Mouse (Mus musculus): ENCODE measurements around the gene Nek1. TPM values are rescaled to one million over a fixed set of nuclear protein-coding genes. Genes with fewer than 3 reads are reported as not detected.

Nek1 gene
- polyA plus RNA-seq (2014; fragmentation: Nextera tagmentation; extraction: Ambion mirVana): 23.1 and 24.1 TPM in 2 replicates

DNA sequence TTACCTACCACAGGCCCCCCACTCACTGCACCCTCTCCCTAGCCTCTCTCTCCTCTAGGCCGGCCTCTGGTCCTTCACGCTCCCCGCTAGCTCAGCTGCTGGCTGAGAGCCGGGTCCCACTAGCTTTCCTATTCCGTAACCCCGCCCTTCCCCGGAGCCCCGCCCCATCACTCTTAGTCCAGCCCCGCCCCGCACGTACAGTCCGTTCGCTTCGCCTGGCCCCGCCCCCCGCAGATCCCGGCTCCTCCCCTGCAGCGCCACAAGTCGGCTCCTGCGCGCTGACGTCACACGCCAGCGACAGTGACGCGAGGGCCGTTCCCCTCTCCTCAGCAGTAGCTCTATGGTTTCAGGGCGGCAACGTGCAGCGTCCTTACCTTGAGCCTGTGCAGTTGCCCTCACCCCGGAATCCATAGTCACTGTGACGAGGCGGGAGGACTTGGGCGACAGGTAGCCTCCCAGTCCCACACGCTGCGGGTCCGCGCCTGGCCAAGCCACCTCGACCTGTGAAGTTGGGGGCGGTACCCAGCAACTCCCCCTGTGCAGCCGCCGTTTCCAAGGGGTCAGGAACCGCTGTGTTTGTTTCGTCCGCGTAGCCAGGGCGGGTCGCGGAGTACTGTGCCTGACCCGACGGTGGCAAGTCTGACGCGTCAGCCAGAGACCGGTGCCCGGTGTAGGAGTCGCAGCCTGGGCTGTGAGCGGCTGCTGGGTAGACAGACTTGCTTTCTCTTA, at the start of gene Nek1:
TSS of gene Nek1 (plus strand) at position 286 of the 729 bp plus-strand sequence.
- under 1% methylated on average over 57 of the region's 57 CpGs for WGBS
- Histone ChIP-seq H3K27me3 (ENCODE audit: control insufficient read depth, insufficient read depth, low read length) (no peaks in the 10 kb centered on the region), H3K4me3 (ENCODE audit: low read depth, low read length) (peak within 1 kb of the TSS; percentile 74), H3K27ac (replicated peaks; ENCODE audit: low read depth, low read length) (peak within 1 kb of the TSS; percentile 75; the same call in 1 of the 2 replicates), H3K4me2 (ENCODE audit: low read depth, severe bottlenecking) (peak within 1 kb of the TSS; percentile 70), H3K9ac (ENCODE audit: low read length) (peak within 1 kb of the TSS; percentile 72), H3K9me3 (ENCODE audit: control insufficient read depth, low read length) (no peaks in the 10 kb centered on the region), H3K36me3 (ENCODE audit: control insufficient read depth, insufficient read depth, low read length) (no peaks in the 10 kb centered on the region), H3K4me1 (ENCODE audit: control insufficient read depth, insufficient read depth, low read length) (no peaks in the 10 kb centered on the region; the same call in 1 of the 2 replicates)
- ATAC-seq (ENCODE audit: insufficient number of reproducible peaks, low FRiP score, low TSS enrichment, low read depth) (peak; percentile 96), DNase-seq (ENCODE audit: low spot score) (peak; percentile 98)

DNA sequence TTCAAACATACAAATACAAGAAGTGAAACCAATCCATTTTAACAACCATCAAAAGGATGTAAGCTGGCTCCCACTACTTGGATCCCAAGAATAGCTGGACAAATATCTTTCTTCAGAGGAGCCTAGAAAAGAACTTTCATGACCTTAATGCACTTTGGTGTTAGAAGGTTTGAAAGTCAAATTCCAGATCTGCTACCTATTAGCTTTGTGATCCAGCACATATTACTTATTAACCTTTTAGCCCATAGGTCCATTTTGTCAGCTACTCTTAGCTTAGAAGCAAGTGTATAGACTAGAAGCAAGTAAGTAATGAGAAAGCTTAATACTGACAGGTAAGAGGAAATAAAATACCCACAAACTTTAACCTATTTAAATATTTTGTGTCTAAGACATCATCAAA, 45.5 kb upstream of the Nek1 start:
- Histone ChIP-seq H3K27ac (replicated peaks; ENCODE audit: low read depth, low read length) (no peak overlapping the region), H3K9me3 (ENCODE audit: control insufficient read depth, low read length) (no peaks in the 10 kb centered on the region), H3K9ac (ENCODE audit: low read length) (no peak overlapping the region), H3K36me3 (ENCODE audit: control insufficient read depth, insufficient read depth, low read length) (no peaks in the 10 kb centered on the region), H3K4me3 (ENCODE audit: low read depth, low read length) (no peak overlapping the region), H3K4me1 (ENCODE audit: control insufficient read depth, insufficient read depth, low read length) (no peaks in the 10 kb centered on the region), H3K27me3 (ENCODE audit: control insufficient read depth, insufficient read depth, low read length) (no peaks in the 10 kb centered on the region), H3K4me2 (ENCODE audit: low read depth, severe bottlenecking) (no peak overlapping the region)
- no peak for ATAC-seq (ENCODE audit: insufficient number of reproducible peaks, low FRiP score, low TSS enrichment, low read depth)
- DNase-seq (ENCODE audit: low spot score): no peak

DNA sequence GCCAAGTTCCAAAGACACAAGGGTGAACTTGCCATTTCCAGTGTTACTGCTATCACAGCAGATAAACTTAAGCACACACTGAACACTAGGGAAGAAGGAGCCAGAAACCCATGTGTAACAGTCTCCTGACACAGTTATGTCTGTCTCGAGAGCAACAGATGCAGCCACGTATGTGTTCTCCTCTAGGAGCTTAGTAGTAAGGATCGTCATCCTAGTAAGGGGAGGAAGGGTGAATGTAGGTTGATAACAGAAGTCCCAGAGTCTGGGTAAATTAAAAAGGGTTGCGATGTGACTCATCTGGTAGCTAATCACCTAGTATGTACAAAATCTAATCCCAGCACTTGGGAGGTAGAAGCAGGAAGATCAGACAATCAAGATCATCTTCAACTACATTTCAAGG, 43.1 kb upstream of the Nek1 start:
- H3K27me3 ChIP-seq (ENCODE audit: control insufficient read depth, insufficient read depth, low read length): no peaks in the 10 kb centered on the region
- no peak overlapping the region for H3K4me2 ChIP-seq (ENCODE audit: low read depth, severe bottlenecking)
- H3K36me3 ChIP-seq (ENCODE audit: control insufficient read depth, insufficient read depth, low read length): no peaks in the 10 kb centered on the region
- H3K9ac ChIP-seq (ENCODE audit: low read length): no peak overlapping the region
- peaks cover 3% of the 10 kb centered on the region; the same call in 1 of the 2 replicates for H3K4me1 ChIP-seq (ENCODE audit: control insufficient read depth, insufficient read depth, low read length)
- ATAC-seq (ENCODE audit: insufficient number of reproducible peaks, low FRiP score, low TSS enrichment, low read depth) (no peak), DNase-seq (ENCODE audit: low spot score) (no peak)
- H3K27ac ChIP-seq (replicated peaks; ENCODE audit: low read depth, low read length): no peak overlapping the region
- no peaks in the 10 kb centered on the region for H3K9me3 ChIP-seq (ENCODE audit: control insufficient read depth, low read length)
- WGBS: 57% methylated on average over 4 of the region's 4 CpGs
- no peak overlapping the region for H3K4me3 ChIP-seq (ENCODE audit: low read depth, low read length)

DNA sequence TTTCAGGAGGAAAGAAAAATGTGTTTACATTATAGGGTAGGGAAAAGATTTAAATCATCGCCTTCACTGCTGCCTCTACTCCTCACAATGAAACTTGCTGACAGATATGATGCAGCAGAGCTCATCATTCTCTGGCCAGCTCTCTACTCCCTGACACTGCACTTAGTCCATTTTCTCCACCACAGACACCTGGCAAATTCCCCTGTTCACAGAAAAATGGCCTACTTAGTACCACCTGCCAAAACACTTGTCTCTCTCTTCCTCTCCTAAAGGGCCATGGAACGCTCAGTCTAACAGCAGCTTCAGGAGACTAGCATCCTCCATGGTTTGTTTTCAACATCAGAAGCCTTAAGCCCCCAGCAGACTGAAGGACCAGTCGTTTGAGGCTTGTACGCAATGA, 41.7 kb upstream of the Nek1 start:
- Histone ChIP-seq H3K27ac (replicated peaks; ENCODE audit: low read depth, low read length) (no peak overlapping the region), H3K4me1 (ENCODE audit: control insufficient read depth, insufficient read depth, low read length) (peaks cover 3% of the 10 kb centered on the region; the same call in 1 of the 2 replicates), H3K4me2 (ENCODE audit: low read depth, severe bottlenecking) (no peak overlapping the region), H3K27me3 (ENCODE audit: control insufficient read depth, insufficient read depth, low read length) (no peaks in the 10 kb centered on the region), H3K9ac (ENCODE audit: low read length) (no peak overlapping the region), H3K9me3 (ENCODE audit: control insufficient read depth, low read length) (no peaks in the 10 kb centered on the region), H3K4me3 (ENCODE audit: low read depth, low read length) (no peak overlapping the region), H3K36me3 (ENCODE audit: control insufficient read depth, insufficient read depth, low read length) (no peaks in the 10 kb centered on the region)
- DNase-seq (ENCODE audit: low spot score) (no peak), ATAC-seq (ENCODE audit: insufficient number of reproducible peaks, low FRiP score, low TSS enrichment, low read depth) (no peak)
- WGBS: 84% methylated on average over 4 of the region's 4 CpGs

DNA sequence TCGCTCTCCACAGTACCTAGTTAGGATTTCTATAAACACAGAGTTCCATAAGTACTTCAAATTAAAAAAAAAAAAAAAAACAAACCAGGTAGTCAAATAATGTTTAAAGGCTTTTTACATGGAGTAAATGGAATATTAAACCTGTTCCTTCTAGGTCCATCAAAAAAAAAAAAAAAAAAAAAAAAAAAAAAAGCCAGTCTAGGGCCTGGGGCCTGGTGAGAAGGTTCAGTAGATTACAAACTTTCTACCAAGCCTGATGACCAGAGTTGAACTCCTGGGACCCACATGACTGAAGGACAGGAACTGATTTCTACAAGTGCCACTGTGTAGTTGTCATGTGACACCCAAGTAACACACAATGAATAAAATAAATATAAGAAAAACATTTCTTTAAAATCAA, 41.2 kb upstream of the Nek1 start:
- Histone ChIP-seq H3K9me3 (ENCODE audit: control insufficient read depth, low read length) (no peaks in the 10 kb centered on the region), H3K27me3 (ENCODE audit: control insufficient read depth, insufficient read depth, low read length) (no peaks in the 10 kb centered on the region), H3K4me3 (ENCODE audit: low read depth, low read length) (no peak overlapping the region), H3K36me3 (ENCODE audit: control insufficient read depth, insufficient read depth, low read length) (no peaks in the 10 kb centered on the region), H3K9ac (ENCODE audit: low read length) (no peak overlapping the region), H3K4me1 (ENCODE audit: control insufficient read depth, insufficient read depth, low read length) (peaks cover 3% of the 10 kb centered on the region; the same call in 1 of the 2 replicates), H3K27ac (replicated peaks; ENCODE audit: low read depth, low read length) (no peak overlapping the region), H3K4me2 (ENCODE audit: low read depth, severe bottlenecking) (no peak overlapping the region)
- 97% methylated on average over 1 of the region's 1 CpGs for WGBS
- ATAC-seq (ENCODE audit: insufficient number of reproducible peaks, low FRiP score, low TSS enrichment, low read depth) (no peak), DNase-seq (ENCODE audit: low spot score) (no peak)

DNA sequence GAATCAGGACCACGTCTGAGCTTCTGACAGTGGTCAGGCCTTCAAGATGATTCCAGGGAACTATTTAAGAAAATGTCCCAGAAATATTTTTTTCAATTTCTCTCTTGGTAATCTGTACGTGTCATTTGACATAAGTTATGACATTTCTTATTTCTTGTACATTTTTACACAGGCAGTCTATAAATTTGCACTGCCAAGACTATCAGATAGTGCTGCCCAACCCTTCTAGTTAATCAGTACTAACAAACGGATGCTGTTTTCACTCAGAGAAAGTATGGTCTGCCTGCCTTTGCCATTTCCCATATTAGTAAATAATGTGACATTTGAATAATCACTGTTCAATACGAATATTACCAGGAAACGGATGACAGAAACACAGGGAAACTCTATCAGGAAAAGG, 40.2 kb upstream of the Nek1 start:
- DNase-seq (ENCODE audit: low spot score) (no peak), ATAC-seq (ENCODE audit: insufficient number of reproducible peaks, low FRiP score, low TSS enrichment, low read depth) (no peak)
- Histone ChIP-seq H3K27ac (replicated peaks; ENCODE audit: low read depth, low read length) (no peak overlapping the region), H3K27me3 (ENCODE audit: control insufficient read depth, insufficient read depth, low read length) (no peaks in the 10 kb centered on the region), H3K36me3 (ENCODE audit: control insufficient read depth, insufficient read depth, low read length) (no peaks in the 10 kb centered on the region), H3K4me1 (ENCODE audit: control insufficient read depth, insufficient read depth, low read length) (peaks cover 3% of the 10 kb centered on the region; the same call in 1 of the 2 replicates), H3K4me2 (ENCODE audit: low read depth, severe bottlenecking) (no peak overlapping the region), H3K9ac (ENCODE audit: low read length) (no peak overlapping the region), H3K4me3 (ENCODE audit: low read depth, low read length) (no peak overlapping the region), H3K9me3 (ENCODE audit: control insufficient read depth, low read length) (no peaks in the 10 kb centered on the region)
- 66% methylated on average over 5 of the region's 5 CpGs for WGBS

DNA sequence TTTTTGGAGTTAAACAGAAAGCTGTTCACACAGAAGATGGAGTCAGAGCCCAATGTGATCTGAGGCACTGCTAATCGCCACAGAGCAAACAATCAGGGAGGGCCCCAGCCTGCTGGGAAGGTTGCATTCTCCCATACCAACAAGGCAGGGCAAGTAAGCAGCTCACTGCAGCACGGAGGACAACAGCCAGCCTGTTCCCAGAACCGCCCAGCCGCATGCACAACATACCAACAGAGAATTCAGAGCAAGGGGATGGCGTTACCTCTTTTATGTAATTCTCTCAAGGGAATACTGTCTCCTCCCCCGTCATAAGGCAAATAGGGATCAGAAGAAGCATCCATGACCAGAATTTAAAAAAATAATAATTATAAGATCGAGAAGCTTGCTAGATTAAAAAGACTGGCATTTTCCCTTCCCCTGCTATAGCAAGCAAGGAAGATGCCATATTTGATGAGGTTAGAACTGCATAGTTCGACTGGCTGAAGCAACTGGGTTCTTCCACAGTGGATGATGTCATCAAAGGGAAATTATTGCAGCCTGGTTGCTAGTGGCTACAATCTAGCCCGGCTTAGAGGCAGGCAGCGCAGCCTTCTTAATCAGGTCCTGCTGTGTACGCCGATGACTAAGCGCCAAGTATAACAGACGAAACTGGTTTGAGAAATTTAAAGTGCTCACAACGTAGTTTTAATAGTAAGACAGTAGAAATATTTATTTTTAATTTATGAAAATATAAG, 38.5 kb upstream of the Nek1 start:
- H3K4me2 ChIP-seq (ENCODE audit: low read depth, severe bottlenecking): peak overlapping the region; percentile 51
- H3K4me3 ChIP-seq (ENCODE audit: low read depth, low read length): peak overlapping the region; percentile 20
- no peaks in the 10 kb centered on the region for H3K9me3 ChIP-seq (ENCODE audit: control insufficient read depth, low read length)
- H3K4me1 ChIP-seq (ENCODE audit: control insufficient read depth, insufficient read depth, low read length): peaks cover 3% of the 10 kb centered on the region; the same call in 1 of the 2 replicates
- WGBS: 2% methylated on average over 15 of the region's 15 CpGs
- H3K36me3 ChIP-seq (ENCODE audit: control insufficient read depth, insufficient read depth, low read length): no peaks in the 10 kb centered on the region
- ATAC-seq (ENCODE audit: insufficient number of reproducible peaks, low FRiP score, low TSS enrichment, low read depth): peak; percentile 91
- DNase-seq (ENCODE audit: low spot score): peak; percentile 75
- H3K27me3 ChIP-seq (ENCODE audit: control insufficient read depth, insufficient read depth, low read length): no peaks in the 10 kb centered on the region
- peak overlapping the region; percentile 30; the same call in 1 of the 2 replicates for H3K9ac ChIP-seq (ENCODE audit: low read length)
- peak overlapping the region; percentile 56; the same call in 1 of the 2 replicates for H3K27ac ChIP-seq (replicated peaks; ENCODE audit: low read depth, low read length)

DNA sequence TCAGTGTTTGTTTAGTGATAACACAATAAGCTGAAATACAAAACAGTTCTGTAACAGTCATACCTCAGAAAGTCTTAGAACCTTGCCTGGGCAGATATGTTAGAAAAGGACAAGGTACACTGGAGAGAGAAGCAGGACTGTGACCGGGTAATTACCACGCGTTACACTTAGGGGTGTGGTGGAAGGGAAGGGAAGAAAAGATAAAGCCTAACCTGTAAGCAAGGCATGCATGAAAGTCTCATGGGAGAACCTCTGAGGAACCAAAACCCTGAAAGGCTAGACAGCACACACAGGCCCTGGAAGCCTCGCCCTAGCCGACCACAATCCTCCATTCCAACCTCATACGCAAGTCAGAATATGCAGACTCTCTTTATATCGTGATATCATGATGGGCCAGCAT, 36.1 kb upstream of the Nek1 start:
- no peak overlapping the region for H3K27ac ChIP-seq (replicated peaks; ENCODE audit: low read depth, low read length)
- H3K9me3 ChIP-seq (ENCODE audit: control insufficient read depth, low read length): no peaks in the 10 kb centered on the region
- no peak overlapping the region for H3K4me3 ChIP-seq (ENCODE audit: low read depth, low read length)
- ATAC-seq (ENCODE audit: insufficient number of reproducible peaks, low FRiP score, low TSS enrichment, low read depth) (no peak), DNase-seq (ENCODE audit: low spot score) (no peak)
- no peaks in the 10 kb centered on the region for H3K27me3 ChIP-seq (ENCODE audit: control insufficient read depth, insufficient read depth, low read length)
- no peak overlapping the region for H3K4me2 ChIP-seq (ENCODE audit: low read depth, severe bottlenecking)
- 93% methylated on average over 7 of the region's 7 CpGs for WGBS
- no peak overlapping the region for H3K9ac ChIP-seq (ENCODE audit: low read length)
- peaks cover 3% of the 10 kb centered on the region; the same call in 1 of the 2 replicates for H3K4me1 ChIP-seq (ENCODE audit: control insufficient read depth, insufficient read depth, low read length)
- no peaks in the 10 kb centered on the region for H3K36me3 ChIP-seq (ENCODE audit: control insufficient read depth, insufficient read depth, low read length)
